Mouse (Mus musculus) CH12.LX (cell line): ENCODE data around the gene Otop3. TPM values are rescaled to one million over a fixed set of nuclear protein-coding genes. Genes with fewer than 3 reads are reported as not detected.

Experiments used
- DNase-seq: peaks from one replicate; pipeline ENCODE4 v3.0.0-alpha.2; 2013; ENCODE audit errors: extremely low read depth
- H3K27ac ChIP-seq: 2 replicates; pipeline ENCODE4 v1.5.1; 2012; ENCODE audit warnings: low read depth, mild to moderate bottlenecking, control low read depth, moderate library complexity; ENCODE audit not compliant: insufficient read depth
- H3K27me3 ChIP-seq: replicated peaks from 2 replicates; pipeline ENCODE3; 2012; ENCODE audit warnings: inconsistent platforms
- H3K36me3 ChIP-seq, 2 experiments: replicated peaks in 1 of 2; 2 replicates each; pipeline versions ENCODE3 to v1.6.1; 2012; ENCODE audit warnings: inconsistent platforms in 1 of 2, low read length in 1 of 2, mild to moderate bottlenecking in 1 of 2, mixed read lengths in 1 of 2, moderate library complexity in 1 of 2; ENCODE audit not compliant: control insufficient read depth in 1 of 2, insufficient read depth in 1 of 2
- H3K4me1 ChIP-seq, 2 experiments: 2 replicates each; pipeline ENCODE4 v1.6.1; 2012; ENCODE audit warnings: inconsistent platforms in 1 of 2, moderate library complexity in 1 of 2; ENCODE audit not compliant: insufficient read depth in 2 of 2, control insufficient read depth in 1 of 2
- H3K4me2 ChIP-seq: 2 replicates; pipeline ENCODE4 v1.6.1; 2012; ENCODE audit warnings: low read depth, mild to moderate bottlenecking, control low read depth; ENCODE audit not compliant: poor library complexity, insufficient read depth, severe bottlenecking
- H3K4me3 ChIP-seq, 3 experiments: fragments of 150-350 bp in 1 of 3; sonication (generic) in 1 of 3; replicated peaks in 1 of 3; 2 replicates each; pipeline versions ENCODE3 to v1.5.1; 2011 to 2012; ENCODE audit warnings: low read depth in 2 of 3, low read length in 2 of 3, mild to moderate bottlenecking in 2 of 3, moderate library complexity in 2 of 3, control low read depth in 1 of 3, improper control_type of control experiment in 1 of 3, inconsistent platforms in 1 of 3, mixed read lengths in 1 of 3; ENCODE audit not compliant: poor library complexity in 1 of 3
- H3K79me2 ChIP-seq: replicated peaks from 2 replicates; pipeline ENCODE4 v1.6.1; 2012; ENCODE audit warnings: mild to moderate bottlenecking, moderate library complexity; ENCODE audit not compliant: control insufficient read depth, poor library complexity, insufficient read depth, severe bottlenecking; ENCODE audit errors: extremely low read depth
- H3K9ac ChIP-seq: 2 replicates; pipeline ENCODE4 v1.6.1; 2012; ENCODE audit warnings: low read depth, mild to moderate bottlenecking, control low read depth, moderate library complexity; ENCODE audit not compliant: insufficient read depth
- H3K9me3 ChIP-seq: replicated peaks from 2 replicates; pipeline ENCODE3; 2012; ENCODE audit warnings: low read length, inconsistent platforms, mixed read lengths
- CTCF ChIP-seq, 2 experiments: IDR thresholded peaks in 1 of 2; conservative IDR thresholded peaks in 1 of 2; 2 replicates each; pipeline ENCODE4 v1.5.1; 2011 to 2012; ENCODE audit warnings: low read depth in 2 of 2, low read length in 2 of 2, improper control_type of control experiment in 1 of 2, inconsistent platforms in 1 of 2, mild to moderate bottlenecking in 1 of 2, moderate library complexity in 1 of 2
- E2F4 ChIP-seq: IDR thresholded peaks from 2 replicates; pipeline ENCODE4 v1.6.1; 2011; ENCODE audit warnings: low read depth, low read length, improper control_type of control experiment; ENCODE audit not compliant: insufficient replicate concordance
- GABPA ChIP-seq: IDR thresholded peaks from 2 replicates; pipeline ENCODE4 v1.6.1; 2012; ENCODE audit warnings: low read depth, low read length, improper control_type of control experiment, inconsistent platforms; ENCODE audit not compliant: insufficient replicate concordance
- IRF4 ChIP-seq: IDR thresholded peaks from 2 replicates; pipeline ENCODE4 v1.6.1; 2014; ENCODE audit warnings: low read depth, mild to moderate bottlenecking, inconsistent platforms, low read length, improper control_type of control experiment
- MAFK ChIP-seq: IDR thresholded peaks from 2 replicates; pipeline ENCODE4 v1.6.1; 2011; ENCODE audit warnings: low read length, improper control_type of control experiment; ENCODE audit not compliant: insufficient replicate concordance
- MAX ChIP-seq: IDR thresholded peaks from 2 replicates; pipeline ENCODE4 v1.6.1; 2011; ENCODE audit warnings: low read length, improper control_type of control experiment
- MXI1 ChIP-seq: IDR thresholded peaks from 2 replicates; pipeline ENCODE4 v1.6.1; 2011; ENCODE audit warnings: mild to moderate bottlenecking, low read depth, low read length, improper control_type of control experiment
- MYC ChIP-seq: IDR thresholded peaks from 2 replicates; pipeline ENCODE4 v1.6.1; 2011; ENCODE audit warnings: low read depth, mild to moderate bottlenecking, improper control_type of control experiment, low read length
- PAX5 ChIP-seq: IDR thresholded peaks from 2 replicates; pipeline ENCODE4 v1.6.1; 2012; ENCODE audit warnings: low read length, inconsistent platforms, mixed read lengths
- POLR2A ChIP-seq: IDR thresholded peaks from 2 replicates; pipeline ENCODE4 v1.6.1; 2011; ENCODE audit warnings: low read depth, mild to moderate bottlenecking, improper control_type of control experiment, low read length
- POLR2AphosphoS2 ChIP-seq: IDR thresholded peaks from 2 replicates; pipeline ENCODE4 v1.6.1; 2011; ENCODE audit warnings: low read depth, low read length, improper control_type of control experiment
- RAD21 ChIP-seq: IDR thresholded peaks from 2 replicates; pipeline ENCODE4 v1.6.1; 2011; ENCODE audit warnings: low read depth, mild to moderate bottlenecking, low read length, improper control_type of control experiment, moderate library complexity
- SIN3A ChIP-seq: IDR thresholded peaks from 2 replicates; pipeline ENCODE4 v1.6.1; 2012; ENCODE audit warnings: low read length, improper control_type of control experiment, inconsistent platforms
- TBP ChIP-seq: conservative IDR thresholded peaks from 2 replicates; pipeline ENCODE4 v1.6.1; 2011; ENCODE audit warnings: low read depth, low read length, improper control_type of control experiment
- ZNF384 ChIP-seq: IDR thresholded peaks from 2 replicates; pipeline ENCODE4 v1.6.1; 2012; ENCODE audit warnings: low read depth, low read length, improper control_type of control experiment, inconsistent platforms
- dilution Hi-C: fragments of 300-500 bp; cut with MboI; formaldehyde crosslinking; loops from 2 replicates; pipeline ENCODE4 v1.14.3; 2020; ENCODE audit warnings: low sequenced_read_pairs; ENCODE audit not compliant: extremely low pct_unique_long_range_greater_than_20kb, extremely low pct_ligation_motif_present
- in situ Hi-C: fragments of 300-500 bp; cut with MboI; formaldehyde crosslinking; loops from 3 replicates; pipeline ENCODE4 v1.14.3; 2019; ENCODE audit warnings: low sequenced_read_pairs, low pct_ligation_motif_present, low pct_unique_long_range_greater_than_20kb, mixed read lengths
- polyA plus RNA-seq: library from polyadenylated mRNA; unstranded; fragments of >175 nt; gene quantifications from 2 replicates; pipeline ENCODE4 v1.2.1, GENCODE M21; 2012; ENCODE audit warnings: low read depth; ENCODE audit not compliant: insufficient read length
- total RNA-seq, 2 experiments: library from RNA; depleted of rRNA; stranded (reverse); fragments of 300-350 nt in 1 of 2; fragments of >200 nt in 1 of 2; gene quantifications; 2 replicates each; pipeline ENCODE4 v1.2.3; 2012 to 2014

Otop3 gene
- total and polyA plus RNA-seq, 3 experiments: not detected

DNA sequence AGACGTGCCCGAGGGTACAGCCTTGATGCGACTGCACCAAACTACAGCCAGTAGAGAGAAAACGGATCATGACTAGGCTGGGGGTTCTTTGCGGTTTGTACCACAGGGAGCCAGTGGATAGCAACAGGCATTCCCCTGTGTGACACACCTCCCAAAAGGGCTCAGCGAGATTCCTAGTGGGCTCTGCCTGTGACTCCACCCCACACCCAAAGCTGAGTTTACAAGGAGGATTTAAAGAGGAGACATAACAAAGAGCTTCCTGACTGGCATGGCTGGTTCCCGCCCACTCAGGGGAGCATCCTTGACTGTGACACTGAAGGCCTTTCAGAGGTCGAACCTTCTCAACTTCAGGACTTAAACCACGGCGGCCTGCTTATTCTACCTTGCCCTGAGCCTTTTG lies 43.0 kb upstream of the Otop3 start:
- Histone ChIP-seq H3K9me3 (peaks cover 6% of the 10 kb centered on the region), H3K9ac (no peak overlapping the region), H3K4me2 (no peak overlapping the region), H3K27ac (no peak overlapping the region), H3K79me2 (no peaks in the 10 kb centered on the region), H3K36me3 (no peaks in the 10 kb centered on the region), H3K4me3 (no peak overlapping the region), H3K4me1 (peaks cover 0 to 4% of the 10 kb centered on the region in 2 experiments; a peak in 2 of 4 replicates), H3K27me3 (peaks cover 48% of the 10 kb centered on the region)
- in situ Hi-C loops (no loop called here), dilution Hi-C loops (no loop called here)
- no peak for DNase-seq
- TF ChIP-seq RAD21 (no peak), POLR2A (no peak), MAFK (no peak), POLR2AphosphoS2 (no peak), MAX (no peak), IRF4 (no peak), ZNF384 (no peak), CTCF (conservative IDR thresholded peaks at IDR 0.05 in 1 of 2, IDR thresholded peaks at IDR 0.05 in 1 of 2; ENCODE audit: low read depth in 2 of 2, low read length in 2 of 2) (no peak), MYC (no peak), GABPA (no peak), SIN3A (no peak), TBP (no peak), PAX5 (no peak)

- no peak overlapping the region for H3K4me3 ChIP-seq
- DNase-seq: no peak
- no peak overlapping the region for H3K4me2 ChIP-seq
- H3K36me3 ChIP-seq: no peaks in the 10 kb centered on the region
- dilution Hi-C loops (no loop called here), in situ Hi-C loops (no loop called here)
- no peak overlapping the region for H3K27ac ChIP-seq
- H3K79me2 ChIP-seq: no peaks in the 10 kb centered on the region
- no peak for TF ChIP-seq POLR2A
- no peak for TF ChIP-seq MXI1
- no peak for TF ChIP-seq E2F4
- TF ChIP-seq, all 38 proteins: peak for 0
- peaks cover 5 to 9% of the 10 kb centered on the region in 2 experiments for H3K4me1 ChIP-seq
- no peak overlapping the region for H3K9ac ChIP-seq
- peaks cover 6% of the 10 kb centered on the region for H3K9me3 ChIP-seq
- peaks cover 61% of the 10 kb centered on the region for H3K27me3 ChIP-seq
Observed at GRCm38 (mm10) chr11:115292631-115293375, 41.7 kb upstream of the Otop3 start.
